Mouse (Mus musculus) testis, postnatal 14 days (tissue): Measurements from ENCODE around the gene Dhdh.
A peak's percentile ranks its signal among the peaks of the same experiment; 100 is the strongest.

Experiments
- DNase-seq: peaks from one replicate; pipeline ENCODE4 v3.0.0; 2021; ENCODE audit warnings: low spot score

Dhdh gene

GRCm38 (mm10) chr7:45451344-45451982 lies 37.1 kb downstream of the Dhdh start:
- peak; percentile 83 for DNase-seq

GRCm38 (mm10) chr7:45449974-45450373 lies 38.6 kb downstream of the Dhdh start:
- no peak for DNase-seq

GRCm38 (mm10) chr7:45447325-45447990 lies 41.1 kb downstream of the Dhdh start:
- no peak for DNase-seq

GRCm38 (mm10) chr7:45446589-45446988 lies 42.0 kb downstream of the Dhdh start:
- no peak for DNase-seq

- no peak for DNase-seq
Observed at GRCm38 (mm10) chr7:45443526-45444420, 44.8 kb downstream of the Dhdh start.

- DNase-seq, result no peak
Observed at GRCm38 (mm10) chr7:45437521-45438276, 50.9 kb downstream of the Dhdh start, which contains the start of gene Ruvbl2. TSS of gene Ruvbl2 (minus strand) at chr7:45438096.

- no peak for DNase-seq
Observed at GRCm38 (mm10) chr7:45437046-45437445, 51.6 kb downstream of the Dhdh start.

GRCm38 (mm10) chr7:45436444-45436843 lies 52.2 kb downstream of the Dhdh start:
- DNase-seq, result no peak

GRCm38 (mm10) chr7:45435038-45435437 lies 53.6 kb downstream of the Dhdh start:
- no peak for DNase-seq

GRCm38 (mm10) chr7:45434203-45435015 lies 54.2 kb downstream of the Dhdh start, which contains the start of gene Gys1:
TSS of gene Gys1 (plus strand) at chr7:45434844.
- peak; percentile 100 for DNase-seq

- DNase-seq, result no peak
Observed at GRCm38 (mm10) chr7:45433835-45434202, 54.8 kb downstream of the Dhdh start.

- no peak for DNase-seq
Observed at GRCm38 (mm10) chr7:45426556-45426955, 62.0 kb downstream of the Dhdh start.

- DNase-seq, result no peak
Observed at GRCm38 (mm10) chr7:45421194-45421593, 67.4 kb downstream of the Dhdh start.
